Mouse (Mus musculus): ENCODE results near the gene Cpm. TPM values are rescaled to one million over a fixed set of nuclear protein-coding genes. Genes with fewer than 3 reads are reported as not detected.

Gene Cpm
- polyA plus RNA-seq, 1 experiment from 2014 or later = 83.7 TPM

GRCm38 (mm10) chr10:117666947-117667630 is 37.8 kb downstream of the Cpm start:
- Histone ChIP-seq H3K9ac (ENCODE audit: low read length) (no peak overlapping the region), H3K27me3 (ENCODE audit: control insufficient read depth, insufficient read depth, low read depth, low read length) (no peaks in the 10 kb centered on the region), H3K4me1 (replicated peaks; ENCODE audit: control insufficient read depth, insufficient read depth, low read length) (peaks cover 13% of the 10 kb centered on the region; the same call in 1 of the 2 replicates), H3K4me2 (ENCODE audit: low read depth, low read length) (no peak overlapping the region), H3K4me3 (ENCODE audit: low read length) (no peak overlapping the region), H3K27ac (ENCODE audit: low read length) (no peak overlapping the region), H3K9me3 (ENCODE audit: control insufficient read depth, low read length) (no peaks in the 10 kb centered on the region), H3K36me3 (ENCODE audit: control insufficient read depth, insufficient read depth, low read length) (no peaks in the 10 kb centered on the region)
- 84% methylated on average over 9 of the region's 9 CpGs for WGBS
- ATAC-seq (ENCODE audit: low read depth) = no peak

DNA sequence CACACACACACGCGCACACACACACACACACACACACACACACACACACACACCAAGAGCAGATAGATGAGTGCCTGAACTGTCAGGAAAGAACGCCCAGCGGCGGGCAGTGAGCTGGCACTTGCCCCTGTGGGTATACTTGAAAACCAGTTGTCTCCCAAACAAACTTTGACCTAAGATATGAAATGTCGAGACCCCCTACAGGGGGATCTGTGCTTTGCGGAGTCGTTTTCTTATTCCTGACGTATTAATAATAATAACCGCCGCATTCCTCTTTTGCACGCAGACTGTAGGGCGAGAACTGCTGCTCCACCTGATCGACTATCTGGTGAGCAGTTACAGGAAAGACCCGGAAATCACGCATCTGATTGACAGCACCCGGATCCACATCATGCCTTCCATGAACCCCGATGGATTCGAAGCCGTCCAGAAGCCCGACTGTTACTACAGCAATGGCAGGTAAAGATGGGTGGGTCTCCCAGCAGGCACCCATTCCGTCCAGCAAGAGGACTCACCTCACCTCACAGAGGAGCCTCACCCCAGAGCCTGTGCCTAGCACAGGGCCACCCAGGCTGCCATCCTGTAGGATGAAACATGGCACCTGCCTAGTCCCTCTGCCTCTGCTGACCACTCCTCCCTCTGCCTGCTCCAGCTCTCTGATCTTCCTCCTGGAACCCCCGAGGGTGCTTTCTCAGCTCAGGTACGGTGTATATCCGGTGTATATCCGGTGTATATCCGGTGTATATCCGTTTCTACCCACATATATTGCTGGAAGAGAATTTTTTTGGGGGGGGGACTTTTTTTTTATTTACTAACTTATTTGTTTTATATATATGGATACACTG is 38.6 kb downstream of the Cpm start:
- Histone ChIP-seq H3K36me3 (ENCODE audit: control insufficient read depth, insufficient read depth, low read length) (no peaks in the 10 kb centered on the region), H3K9ac (ENCODE audit: low read length) (no peak overlapping the region), H3K4me3 (ENCODE audit: low read length) (no peak overlapping the region), H3K9me3 (ENCODE audit: control insufficient read depth, low read length) (no peaks in the 10 kb centered on the region), H3K4me2 (ENCODE audit: low read depth, low read length) (no peak overlapping the region), H3K27ac (ENCODE audit: low read length) (no peak overlapping the region), H3K27me3 (ENCODE audit: control insufficient read depth, insufficient read depth, low read depth, low read length) (no peaks in the 10 kb centered on the region), H3K4me1 (replicated peaks; ENCODE audit: control insufficient read depth, insufficient read depth, low read length) (peaks cover 18% of the 10 kb centered on the region; the same call in 1 of the 2 replicates)
- no peak for ATAC-seq (ENCODE audit: low read depth)
- WGBS = 91% methylated on average over 28 of the region's 28 CpGs

DNA sequence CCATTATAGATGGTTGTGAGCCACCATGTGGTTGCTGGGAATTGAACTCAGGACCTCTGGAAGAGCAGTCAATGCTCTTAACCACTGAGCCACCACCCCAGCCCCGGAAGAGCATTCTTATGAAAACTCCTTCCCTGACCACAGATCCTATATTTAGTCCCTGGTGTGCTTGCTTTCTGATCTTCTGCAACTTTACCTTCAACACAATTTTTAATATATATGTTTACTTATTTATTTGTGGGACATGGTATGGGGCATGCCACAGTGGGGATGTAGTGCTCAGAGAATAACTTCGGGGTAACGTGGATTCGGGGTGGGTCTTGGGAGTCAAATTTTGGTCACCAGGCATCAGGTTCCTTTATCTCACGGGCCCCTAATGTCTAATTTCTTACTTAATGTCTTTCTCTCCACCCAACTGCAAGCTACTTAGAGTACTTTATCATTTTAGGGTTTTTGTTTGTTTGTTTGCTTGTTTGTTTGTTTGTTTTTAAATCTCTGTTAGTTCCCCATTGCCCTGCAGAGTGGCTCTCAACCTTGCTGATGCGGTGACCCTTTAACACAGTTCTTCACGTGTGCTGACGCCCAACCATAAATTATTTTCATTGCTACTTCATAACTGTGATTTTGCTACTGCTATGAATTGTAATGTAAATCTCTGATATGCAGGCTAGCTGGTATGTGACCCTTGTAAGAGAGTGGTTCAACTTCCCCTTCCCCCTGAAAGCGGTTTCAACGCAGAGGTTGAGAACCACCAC is 39.4 kb downstream of the Cpm start:
- Histone ChIP-seq H3K9me3 (ENCODE audit: control insufficient read depth, low read length) (no peaks in the 10 kb centered on the region), H3K4me1 (replicated peaks; ENCODE audit: control insufficient read depth, insufficient read depth, low read length) (peaks cover 18% of the 10 kb centered on the region; the same call in 1 of the 2 replicates), H3K27ac (ENCODE audit: low read length) (no peak overlapping the region), H3K4me3 (ENCODE audit: low read length) (no peak overlapping the region), H3K27me3 (ENCODE audit: control insufficient read depth, insufficient read depth, low read depth, low read length) (no peaks in the 10 kb centered on the region), H3K9ac (ENCODE audit: low read length) (no peak overlapping the region), H3K4me2 (ENCODE audit: low read depth, low read length) (no peak overlapping the region), H3K36me3 (ENCODE audit: control insufficient read depth, insufficient read depth, low read length) (no peaks in the 10 kb centered on the region)
- no peak for ATAC-seq (ENCODE audit: low read depth)
- 72% methylated on average over 10 of the region's 10 CpGs for WGBS

GRCm38 (mm10) chr10:117669449-117670090 is 40.3 kb downstream of the Cpm start:
- H3K4me1 ChIP-seq (replicated peaks; ENCODE audit: control insufficient read depth, insufficient read depth, low read length) = peaks cover 13% of the 10 kb centered on the region; the same call in 1 of the 2 replicates
- H3K36me3 ChIP-seq (ENCODE audit: control insufficient read depth, insufficient read depth, low read length) = no peaks in the 10 kb centered on the region
- WGBS = 59% methylated on average over 10 of the region's 10 CpGs
- no peaks in the 10 kb centered on the region for H3K9me3 ChIP-seq (ENCODE audit: control insufficient read depth, low read length)
- peak; percentile 49; the same call in 1 of the 2 replicates for ATAC-seq (ENCODE audit: low read depth)
- H3K4me2 ChIP-seq (ENCODE audit: low read depth, low read length) = no peak overlapping the region
- H3K27me3 ChIP-seq (ENCODE audit: control insufficient read depth, insufficient read depth, low read depth, low read length) = no peaks in the 10 kb centered on the region
- H3K4me3 ChIP-seq (ENCODE audit: low read length) = no peak overlapping the region
- H3K9ac ChIP-seq (ENCODE audit: low read length) = no peak overlapping the region
- H3K27ac ChIP-seq (ENCODE audit: low read length) = peak overlapping the region; percentile 27; the same call in 1 of the 2 replicates

- H3K27me3 ChIP-seq (ENCODE audit: control insufficient read depth, insufficient read depth, low read depth, low read length) = no peaks in the 10 kb centered on the region
- no peak overlapping the region for H3K9ac ChIP-seq (ENCODE audit: low read length)
- 75% methylated on average over 3 of the region's 3 CpGs for WGBS
- no peak overlapping the region for H3K27ac ChIP-seq (ENCODE audit: low read length)
- H3K9me3 ChIP-seq (ENCODE audit: control insufficient read depth, low read length) = no peaks in the 10 kb centered on the region
- no peak for ATAC-seq (ENCODE audit: low read depth)
- peaks cover 11% of the 10 kb centered on the region; the same call in 1 of the 2 replicates for H3K4me1 ChIP-seq (replicated peaks; ENCODE audit: control insufficient read depth, insufficient read depth, low read length)
- H3K36me3 ChIP-seq (ENCODE audit: control insufficient read depth, insufficient read depth, low read length) = no peaks in the 10 kb centered on the region
- H3K4me3 ChIP-seq (ENCODE audit: low read length) = no peak overlapping the region
- H3K4me2 ChIP-seq (ENCODE audit: low read depth, low read length) = no peak overlapping the region
Measured at GRCm38 (mm10) chr10:117670092-117670491, 40.8 kb downstream of the Cpm start.

- H3K36me3 ChIP-seq (ENCODE audit: control insufficient read depth, insufficient read depth, low read length) = no peaks in the 10 kb centered on the region
- H3K9me3 ChIP-seq (ENCODE audit: control insufficient read depth, low read length) = no peaks in the 10 kb centered on the region
- no peak for ATAC-seq (ENCODE audit: low read depth)
- peaks cover 15% of the 10 kb centered on the region for H3K4me1 ChIP-seq (replicated peaks; ENCODE audit: control insufficient read depth, insufficient read depth, low read length)
- H3K4me3 ChIP-seq (ENCODE audit: low read length) = no peak overlapping the region
- H3K27ac ChIP-seq (ENCODE audit: low read length) = no peak overlapping the region
- 81% methylated on average over 5 of the region's 5 CpGs for WGBS
- H3K4me2 ChIP-seq (ENCODE audit: low read depth, low read length) = no peak overlapping the region
- no peaks in the 10 kb centered on the region for H3K27me3 ChIP-seq (ENCODE audit: control insufficient read depth, insufficient read depth, low read depth, low read length)
- no peak overlapping the region for H3K9ac ChIP-seq (ENCODE audit: low read length)
Measured at GRCm38 (mm10) chr10:117670791-117671190, 41.5 kb downstream of the Cpm start.

DNA sequence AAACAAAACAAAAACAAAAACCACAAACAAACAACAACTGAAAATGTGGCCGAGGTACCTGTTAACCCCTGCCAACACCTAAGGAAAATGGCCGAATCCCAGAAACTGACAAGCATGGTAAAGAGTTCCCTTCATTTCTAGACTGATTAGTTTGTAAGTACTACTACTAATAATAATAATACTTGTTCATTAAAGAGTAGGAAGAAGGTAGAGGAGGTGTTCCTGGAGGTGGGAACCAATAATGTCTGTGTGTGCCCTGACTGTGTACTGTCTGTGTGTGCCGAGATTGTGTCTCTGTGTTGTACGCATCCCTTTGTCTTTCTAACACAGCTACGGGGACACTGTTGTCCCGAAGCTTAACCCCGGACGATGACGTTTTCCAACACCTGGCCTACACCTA is 42.0 kb downstream of the Cpm start:
- Histone ChIP-seq H3K27me3 (ENCODE audit: control insufficient read depth, insufficient read depth, low read depth, low read length) (no peaks in the 10 kb centered on the region), H3K9me3 (ENCODE audit: control insufficient read depth, low read length) (no peaks in the 10 kb centered on the region), H3K4me1 (replicated peaks; ENCODE audit: control insufficient read depth, insufficient read depth, low read length) (peaks cover 20% of the 10 kb centered on the region), H3K9ac (ENCODE audit: low read length) (no peak overlapping the region), H3K4me3 (ENCODE audit: low read length) (no peak overlapping the region), H3K4me2 (ENCODE audit: low read depth, low read length) (no peak overlapping the region), H3K27ac (ENCODE audit: low read length) (no peak overlapping the region), H3K36me3 (ENCODE audit: control insufficient read depth, insufficient read depth, low read length) (no peaks in the 10 kb centered on the region)
- whole genome bisulfite sequencing = 88% methylated on average over 9 of the region's 9 CpGs
- no peak for ATAC-seq (ENCODE audit: low read depth)

- Histone ChIP-seq H3K4me3 (ENCODE audit: low read length) (no peak overlapping the region), H3K27ac (ENCODE audit: low read length) (peak overlapping the region; percentile 23), H3K9me3 (ENCODE audit: control insufficient read depth, low read length) (no peaks in the 10 kb centered on the region), H3K4me1 (replicated peaks; ENCODE audit: control insufficient read depth, insufficient read depth, low read length) (peaks cover 26% of the 10 kb centered on the region), H3K36me3 (ENCODE audit: control insufficient read depth, insufficient read depth, low read length) (no peaks in the 10 kb centered on the region), H3K27me3 (ENCODE audit: control insufficient read depth, insufficient read depth, low read depth, low read length) (no peaks in the 10 kb centered on the region), H3K9ac (ENCODE audit: low read length) (no peak overlapping the region), H3K4me2 (ENCODE audit: low read depth, low read length) (no peak overlapping the region)
- 79% methylated on average over 13 of the region's 13 CpGs for WGBS
- ATAC-seq (ENCODE audit: low read depth) = no peak
Measured at GRCm38 (mm10) chr10:117671930-117672666, 42.8 kb downstream of the Cpm start.

All from lung, embryonic 16.5 days (tissue).